Mouse (Mus musculus): ENCODE data around the gene Cdk2ap2.

GRCm38 (mm10) chr19:4084984-4085383 lies 12.0 kb upstream of the Cdk2ap2 start:
- TF ChIP-seq GATA1 (IDR thresholded peaks at IDR 0.05; ENCODE audit: borderline replicate concordance, low read length) = no peak
- TF ChIP-seq FLI1 (IDR thresholded peaks at IDR 0.05; ENCODE audit: low read length) = no peak
